In genomic region chr14:118657673-118658327, GRCm38 (mm10) we compare ENCODE assay signal across 12 mouse cellular contexts. TPM values are rescaled to one million over a fixed set of nuclear protein-coding genes. Genes with fewer than 3 reads are reported as not detected.
DNase-seq lines count a peak whose midpoint lies in the region; ATAC-seq and TF ChIP-seq lines count a peak whose summit lies in the region.
"Had no signal": no experiment of that assay in that cellular context is flagged by ENCODE, and none has a peak within 500 bp of the region (broad histone marks: within the 10 kb centered on the region; RNA-seq: fewer than 3 reads in every experiment).

No protein-coding gene starts in this region.

- no peak for TF ChIP-seq CTCF in kidney, adult 2 months (conservative IDR thresholded peaks at IDR 0.05; ENCODE audit: insufficient read depth, insufficient read length, low read depth, low read length)

- ATAC-seq in CD4-positive, CD25-positive, alpha-beta regulatory T cell, adult 4 months, result peak; percentile 40
- no peak for ATAC-seq in erythroblast, adult 5-6 weeks (replicated peaks; ENCODE audit: low FRiP score, poor library complexity, severe bottlenecking)

- H3K27ac ChIP-seq in kidney, adult 2 months (ENCODE audit: insufficient read depth, low read depth, low read length), result 0 out of 2 replicates have a peak overlapping the region, but pooled peaks have one; percentile 16
- 0 out of 2 replicates have a peak overlapping the region, but pooled peaks have one; percentile 2 for H3K27ac ChIP-seq in brown adipose tissue, adult 24 weeks (replicated peaks; ENCODE audit: low read depth, low read length)
- H3K27ac ChIP-seq in macrophage, result peak overlapping the region; percentile 22
- H3K27ac ChIP-seq: neural tube, embryonic 13.5 days had no signal

- DNase-seq in kidney, adult 2 months, result no peak
- no peak for DNase-seq in kidney, postnatal 10 days
- no peak for DNase-seq in urinary bladder, postnatal 25 days (ENCODE audit: low spot score)
- no peak for DNase-seq in ovary, postnatal 10 days (ENCODE audit: low spot score)
- DNase-seq: adrenal gland, postnatal 10 days; cerebellum, adult 18-20 months; right cerebral cortex, postnatal 25 days had no signal

- H3K4me1 ChIP-seq in kidney, adult 2 months (ENCODE audit: control insufficient read depth, insufficient read depth, low read length), result no peaks in the 10 kb centered on the region
- H3K4me1 ChIP-seq in brown adipose tissue, adult 24 weeks (ENCODE audit: control insufficient read depth, insufficient read depth, insufficient read length, low read length), result peaks cover 21% of the 10 kb centered on the region

- no peak overlapping the region for H3K4me3 ChIP-seq in kidney, adult 2 months (ENCODE audit: insufficient read depth, low read depth, low read length)
- no peak overlapping the region for H3K4me3 ChIP-seq in brown adipose tissue, adult 24 weeks (ENCODE audit: insufficient read depth, low read depth, low read length)
- H3K4me3 ChIP-seq in macrophage (ENCODE audit: inconsistent target), result no peak overlapping the region; the same call in 1 of the 2 replicates
- H3K4me3 ChIP-seq: neural tube, embryonic 13.5 days had no signal

- no peaks in the 10 kb centered on the region for H3K36me3 ChIP-seq in kidney, adult 2 months (ENCODE audit: control insufficient read depth, insufficient read depth, low read length)
- no peaks in the 10 kb centered on the region for H3K36me3 ChIP-seq in macrophage (ENCODE audit: inconsistent target)
- H3K36me3 ChIP-seq: neural tube, embryonic 13.5 days had no signal

- WGBS in kidney, adult 2 months, result 70% methylated on average over 20 of the region's 20 CpGs
- WGBS in macrophage (ENCODE audit: missing documents), result 51% methylated on average over 20 of the region's 20 CpGs

- H3K27me3 ChIP-seq in kidney, adult 2 months (replicated peaks; ENCODE audit: control insufficient read depth, insufficient read depth, low read length), result no peaks in the 10 kb centered on the region
- H3K27me3 ChIP-seq: neural tube, embryonic 13.5 days had no signal

- H3K79me2 ChIP-seq in macrophage (ENCODE audit: inconsistent target), result no peaks in the 10 kb centered on the region; the same call in 1 of the 2 replicates

- TF ChIP-seq POLR2A in kidney, adult 2 months (IDR thresholded peaks at IDR 0.05; ENCODE audit: low read depth, low read length), result no peak

RNA-seq across cellular contexts. Expression of gene Abcc4, which starts 48.2 kb away (rescaled TPM):
- 30.8 and 31.3 TPM in 2 replicates for polyA plus RNA-seq in kidney, adult 2 months (2012; rRNA removed)
- polyA plus RNA-seq in CD4-positive, CD25-positive, alpha-beta regulatory T cell, adult 4 months (2017; shearing (Covaris generic)), result 1 to 10 TPM; 8.0 to 8.9 TPM
- 4.1 and 6.8 TPM in 2 replicates for polyA plus RNA-seq in brown adipose tissue, adult 24 weeks (2012; ENCODE audit: insufficient read depth, insufficient read length, missing spikeins)
- 10 to 100 TPM; 16.8 to 61.0 (median 35.9) TPM for total RNA-seq in macrophage (2018; cell fraction: chromatin; rRNA removed)
- 10 to 100 TPM in 10 of 26 experiments, 1 to 10 TPM in 16; 4.1 to 12.0 (median 8.7) TPM for total RNA-seq in macrophage (2018; cell fraction: cytosol; rRNA removed)
- 10 to 100 TPM in 25 of 26 experiments, 1 to 10 TPM in 1; 9.8 to 28.7 (median 19.2) TPM for total RNA-seq in macrophage (2018; cell fraction: nucleus; rRNA removed)
- polyA plus RNA-seq in macrophage (2018), result 7.4 to 10.5 TPM (median 9.2 TPM) in 3 replicates
- total RNA-seq in erythroblast, adult 5-6 weeks (2015; ENCODE audit: low replicate concordance), result 12.5 and 14.0 TPM in 2 replicates
- 10.1 and 12.8 TPM in 2 replicates for total RNA-seq in erythroblast, adult 5-6 weeks (2017; ENCODE audit: low replicate concordance)
